16 mouse cellular contexts compared by ENCODE assay signal in genomic region chr4:130535789-130536188, GRCm38 (mm10). TPM values are rescaled to one million over a fixed set of nuclear protein-coding genes. Genes with fewer than 3 reads are reported as not detected.
A peak's percentile ranks its signal among the peaks of the same experiment; 100 is the strongest.
DNase-seq lines count a peak whose midpoint lies in the region; ATAC-seq and TF ChIP-seq lines count a peak whose summit lies in the region.
"Had no signal": no experiment of that assay in that cellular context is flagged by ENCODE, and none has a peak within 500 bp of the region (broad histone marks: within the 10 kb centered on the region; RNA-seq: fewer than 3 reads in every experiment).

No protein-coding gene starts in this region.

- TF ChIP-seq POLR2A in heart, adult 2 months (IDR thresholded peaks at IDR 0.05; ENCODE audit: insufficient read depth, low read depth, low read length), result no peak
- TF ChIP-seq POLR2A in MEL (IDR thresholded peaks at IDR 0.05; ENCODE audit: control insufficient read depth in 1 of 2, insufficient read depth in 1 of 2, low read depth in 1 of 2, low read length in 2 of 2, poor library complexity in 1 of 2), result no peak
- TF ChIP-seq POLR2A in small intestine, adult 2 months (IDR thresholded peaks at IDR 0.05; ENCODE audit: low read depth, low read length), result no peak

- no peak for ATAC-seq in lung, postnatal 0 days
- ATAC-seq: activated CD4-positive, CD25-positive, alpha-beta regulatory T cell, adult 4 months; forebrain, embryonic 15.5 days had no signal

- intact Hi-C loops in heart, adult 2 months (cut with DNase I), result no loop called here

- TF ChIP-seq CTCF in heart, adult 2 months (IDR thresholded peaks at IDR 0.05), result peak; percentile 28; the same call in 1 of the 2 replicates
- TF ChIP-seq CTCF in lung, postnatal 0 days (IDR thresholded peaks at IDR 0.05), result peak; percentile 45
- peak; percentile 55 to 58 (median 58) for TF ChIP-seq CTCF in MEL (IDR thresholded peaks at IDR 0.05 in 2 of 3, conservative IDR thresholded peaks at IDR 0.05 in 1 of 3; ENCODE audit: control insufficient read depth in 1 of 3, insufficient read depth in 1 of 3, low read depth in 2 of 3, low read length in 3 of 3, poor library complexity in 1 of 3, severe bottlenecking in 1 of 3)
- TF ChIP-seq CTCF in small intestine, adult 2 months (IDR thresholded peaks at IDR 0.05; ENCODE audit: extremely low read depth, insufficient read length, insufficient replicate concordance, low read depth, low read length), result peak; percentile 21; the same call in 1 of the 2 replicates

- WGBS in heart, adult 2 months, result 61% methylated on average over 1 of the region's 1 CpGs
- 64% methylated on average over 1 of the region's 1 CpGs for WGBS in lung, postnatal 0 days
- 61% methylated on average over 1 of the region's 1 CpGs for WGBS in small intestine, adult 2 months

- H3K4me3 ChIP-seq in heart, adult 2 months, result no peak overlapping the region
- no peak overlapping the region for H3K4me3 ChIP-seq in lung, postnatal 0 days (ENCODE audit: low read depth, low read length)
- no peak overlapping the region for H3K4me3 ChIP-seq in MEL (ENCODE audit: control insufficient read depth in 1 of 2, insufficient read depth in 1 of 2, low read depth in 2 of 2, low read length in 2 of 2)
- H3K4me3 ChIP-seq in small intestine, adult 2 months (ENCODE audit: low read depth, low read length), result no peak overlapping the region
- H3K4me3 ChIP-seq: embryonic facial prominence, embryonic 15.5 days; forebrain, embryonic 15.5 days; liver, embryonic 13.5 days had no signal

- no peak for DNase-seq in heart, adult 2 months
- DNase-seq in heart, adult 11 months, result no peak
- no peak for DNase-seq in lung, postnatal 0 days (ENCODE audit: low spot score)
- DNase-seq in lung, postnatal 25 days (ENCODE audit: low spot score), result no peak
- DNase-seq in MEL (ENCODE audit: low read depth, low spot score), result peak; percentile 46
- no peak for DNase-seq in thymus, postnatal 10 days (ENCODE audit: low spot score in 2 of 2)
- DNase-seq in frontal cortex, postnatal 25 days (ENCODE audit: low spot score in 2 of 2), result no peak
- DNase-seq: heart, postnatal 10 days; kidney, postnatal 14 days; layer of hippocampus, postnatal 36 days; liver, embryonic 13.5 days; thymus, postnatal 25 days had no signal

- H3K4me1 ChIP-seq in heart, adult 2 months (ENCODE audit: control insufficient read depth, insufficient read depth, low read length), result no peaks in the 10 kb centered on the region
- H3K4me1 ChIP-seq in lung, postnatal 0 days (ENCODE audit: insufficient read depth, low read depth, low read length), result no peaks in the 10 kb centered on the region
- 0 out of 4 replicates have a peak, but pooled peaks cover 0 to 2% of the 10 kb centered on the region in 2 experiments for H3K4me1 ChIP-seq in MEL (ENCODE audit: control insufficient read depth in 1 of 2, insufficient read depth in 2 of 2, low read length in 2 of 2)
- H3K4me1 ChIP-seq in small intestine, adult 2 months (ENCODE audit: control insufficient read depth, insufficient read depth, insufficient read length, low read length), result peaks cover 6% of the 10 kb centered on the region

- H3K27me3 ChIP-seq in heart, adult 2 months (ENCODE audit: control insufficient read depth, insufficient read depth, low read length), result no peaks in the 10 kb centered on the region
- H3K27me3 ChIP-seq in lung, postnatal 0 days (replicated peaks; ENCODE audit: insufficient read depth, low read length), result no peaks in the 10 kb centered on the region
- no peaks in the 10 kb centered on the region for H3K27me3 ChIP-seq in MEL (ENCODE audit: control insufficient read depth in 1 of 2, insufficient read depth in 2 of 2, low read length in 2 of 2)
- no peaks in the 10 kb centered on the region for H3K27me3 ChIP-seq in small intestine, adult 2 months (ENCODE audit: control insufficient read depth, insufficient read depth, low read length)
- H3K27me3 ChIP-seq: embryonic facial prominence, embryonic 15.5 days; forebrain, embryonic 15.5 days; liver, embryonic 13.5 days had no signal

- H3K36me3 ChIP-seq in heart, adult 2 months (ENCODE audit: control insufficient read depth, insufficient read depth, low read length), result no peaks in the 10 kb centered on the region
- H3K36me3 ChIP-seq in lung, postnatal 0 days (ENCODE audit: insufficient read depth, low read length), result no peaks in the 10 kb centered on the region
- no peaks in the 10 kb centered on the region for H3K36me3 ChIP-seq in MEL (ENCODE audit: control insufficient read depth in 1 of 2, insufficient read depth in 2 of 2, low read length in 2 of 2)
- no peaks in the 10 kb centered on the region for H3K36me3 ChIP-seq in small intestine, adult 2 months (ENCODE audit: control insufficient read depth, insufficient read depth, low read length)
- H3K36me3 ChIP-seq: liver, embryonic 13.5 days had no signal

- H3K27ac ChIP-seq in heart, adult 2 months, result no peak overlapping the region
- H3K27ac ChIP-seq in lung, postnatal 0 days (ENCODE audit: low read length), result no peak overlapping the region
- no peak overlapping the region for H3K27ac ChIP-seq in MEL (ENCODE audit: control insufficient read depth, low read depth, low read length)
- no peak overlapping the region for H3K27ac ChIP-seq in small intestine, adult 2 months (ENCODE audit: insufficient read depth, low read depth, low read length)
- H3K27ac ChIP-seq: embryonic facial prominence, embryonic 15.5 days; forebrain, embryonic 15.5 days; liver, embryonic 13.5 days had no signal

- no peak overlapping the region for H3K9ac ChIP-seq in heart, adult 2 months (ENCODE audit: low read depth, low read length)
- H3K9ac ChIP-seq in lung, postnatal 0 days (replicated peaks; ENCODE audit: low read depth), result no peak overlapping the region
- H3K9ac ChIP-seq in MEL (ENCODE audit: control insufficient read depth, low read depth, low read length, poor library complexity, severe bottlenecking), result no peak overlapping the region
- H3K9ac ChIP-seq: embryonic facial prominence, embryonic 15.5 days; forebrain, embryonic 15.5 days; liver, embryonic 13.5 days had no signal

- peak; percentile 20 for TF ChIP-seq RAD21 in MEL (IDR thresholded peaks at IDR 0.05; ENCODE audit: low read depth, low read length)

- H3K4me2 ChIP-seq in lung, postnatal 0 days (replicated peaks; ENCODE audit: low read depth, low read length), result no peak overlapping the region
- H3K4me2 ChIP-seq: embryonic facial prominence, embryonic 15.5 days; forebrain, embryonic 15.5 days; liver, embryonic 13.5 days had no signal

- H3K79me2 ChIP-seq in heart, adult 2 months (replicated peaks; ENCODE audit: control insufficient read depth, insufficient read depth, low read length), result no peaks in the 10 kb centered on the region
- no peaks in the 10 kb centered on the region for H3K79me2 ChIP-seq in MEL (ENCODE audit: control insufficient read depth, insufficient read depth, low read length, poor library complexity)

- H3K9me3 ChIP-seq in lung, postnatal 0 days (ENCODE audit: low read length), result no peaks in the 10 kb centered on the region
- no peaks in the 10 kb centered on the region for H3K9me3 ChIP-seq in MEL (replicated peaks; ENCODE audit: insufficient read depth, low read length)
- H3K9me3 ChIP-seq: embryonic facial prominence, embryonic 15.5 days; forebrain, embryonic 15.5 days had no signal

- TF ChIP-seq EP300 in heart, adult 2 months (IDR thresholded peaks at IDR 0.05; ENCODE audit: insufficient read depth, low read depth, low read length), result no peak
- TF ChIP-seq EP300 in lung, postnatal 0 days (IDR thresholded peaks at IDR 0.05), result no peak
- no peak for TF ChIP-seq EP300 in MEL (IDR thresholded peaks at IDR 0.05; ENCODE audit: low read depth in 1 of 2, low read length in 2 of 2)

TF ChIP-seq in MEL, 35 proteins besides CTCF, POLR2A, EP300 and RAD21:
- TF ChIP-seq POLR2AphosphoS2 (IDR thresholded peaks at IDR 0.05; ENCODE audit: low read length) (no peak), SMC3 (IDR thresholded peaks at IDR 0.05; ENCODE audit: low read depth, low read length) (peak; percentile 37), NELFE (IDR thresholded peaks at IDR 0.05; ENCODE audit: low read depth, low read length) (no peak)

RNA-seq across cellular contexts. Expression of gene Nkain1, which starts 38.2 kb away (rescaled TPM):
- 1 to 10 TPM; 5.6 to 7.0 TPM for total RNA-seq in heart, adult 2 months (2021)
- polyA plus RNA-seq in heart, adult 2 months (2012; rRNA removed), result 16.7 and 26.2 TPM in 2 replicates
- polyA plus RNA-seq in lung, postnatal 0 days (2015; fragmentation: Nextera tagmentation; extraction: Ambion mirVana), result 0.13 and 0.33 TPM in 2 replicates
- total RNA-seq in MEL (2012; rRNA removed), result 4.3 and 5.3 TPM in 2 replicates
- 10 to 100 TPM in 1 of 2 experiments, not detected in 1; 18.5 TPM for polyA plus RNA-seq in MEL (2012; ENCODE audit: insufficient read depth in 1 of 2, insufficient read length in 2 of 2, low read depth in 1 of 2, low replicate concordance in 2 of 2, missing spikeins in 1 of 2)
- polyA plus RNA-seq in small intestine, adult 2 months (2012; rRNA removed), result 3.3 and 8.2 TPM in 2 replicates
- polyA plus RNA-seq: activated CD4-positive, CD25-positive, alpha-beta regulatory T cell, adult 4 months; liver, embryonic 13.5 days had no signal
